Mouse (Mus musculus) kidney, embryonic 14.5 days (tissue): Measurements from ENCODE around the gene Rhoc. TPM values are rescaled to one million over a fixed set of nuclear protein-coding genes. Genes with fewer than 3 reads are reported as not detected.
"Not testable (repeated sequence)": the region's sequence is repeated elsewhere in the genome, so short reads cannot be mapped to it uniquely, and the experiment has no call there.

Source experiments
- ATAC-seq: fragments of 200-750 bp; cut with Nextera tagmentation; 2 replicates; pipeline ENCODE4 v1.8.0; 2017; ENCODE audit warnings: moderate number of reproducible peaks, mild to moderate bottlenecking, moderate TSS enrichment, moderate library complexity; ENCODE audit not compliant: low FRiP score, low TSS enrichment
- H3K27ac ChIP-seq: fragments of 300-500 bp; sonication (generic); 2 replicates; pipeline ENCODE4 v1.5.1; 2014; ENCODE audit warnings: low read depth, mild to moderate bottlenecking, low read length, moderate library complexity, mixed read lengths
- H3K27me3 ChIP-seq: fragments of 300-500 bp; sonication (generic); 2 replicates; pipeline ENCODE4 v1.6.1; 2014; ENCODE audit warnings: mild to moderate bottlenecking, low read length; ENCODE audit not compliant: control insufficient read depth, insufficient read depth
- H3K36me3 ChIP-seq: fragments of 300-500 bp; sonication (generic); 2 replicates; pipeline ENCODE4 v1.6.1; 2014; ENCODE audit warnings: low read length, mixed read lengths; ENCODE audit not compliant: control insufficient read depth, insufficient read depth
- H3K4me1 ChIP-seq: fragments of 300-500 bp; sonication (generic); 2 replicates; pipeline ENCODE4 v1.6.1; 2014; ENCODE audit warnings: low read length, mixed read lengths; ENCODE audit not compliant: control insufficient read depth, insufficient read depth
- H3K4me2 ChIP-seq: fragments of 300-500 bp; sonication (generic); replicated peaks from 2 replicates; pipeline ENCODE4 v1.6.1; 2014; ENCODE audit warnings: low read depth, mild to moderate bottlenecking, low read length
- H3K4me3 ChIP-seq: fragments of 300-500 bp; sonication (generic); 2 replicates; pipeline ENCODE4 v1.5.1; 2014; ENCODE audit warnings: mild to moderate bottlenecking, low read length
- H3K9ac ChIP-seq: fragments of 300-500 bp; sonication (generic); 2 replicates; pipeline ENCODE4 v1.6.1; 2014; ENCODE audit warnings: low read depth, mild to moderate bottlenecking, low read length, moderate library complexity
- H3K9me3 ChIP-seq: fragments of 300-500 bp; sonication (generic); 2 replicates; pipeline ENCODE4 v1.6.1; 2016; ENCODE audit warnings: low read length; ENCODE audit not compliant: control insufficient read depth
- WGBS: fragments of 180-500 bp; shearing (Covaris S2); extraction: QIAGEN DNeasy Blood & Tissue Kit; methylation state at CpG from one replicate; pipeline ENCODE4 v1.1.7; 2014; 5-methylcytosine and 5-hydroxymethylcytosine counted together
- polyA plus RNA-seq: library from polyadenylated mRNA; unstranded; fragments of >200 nt; fragmentation: Nextera tagmentation; extraction: Ambion mirVana; gene quantifications from 2 replicates; pipeline ENCODE4 v1.2.1, GENCODE M21; 2014

Gene Rhoc
- 110 and 127 TPM in 2 replicates for polyA plus RNA-seq

GRCm38 (mm10) chr3:104788075-104788474 is at the start of gene Rhoc:
Gene Rhoc, plus strand, starts transcription at chr3:104788375.
- H3K4me1 ChIP-seq: peaks cover 30% of the 10 kb centered on the region
- no peak for ATAC-seq
- H3K9me3 ChIP-seq: no peaks in the 10 kb centered on the region

GRCm38 (mm10) chr3:104741954-104742353 is 46.2 kb upstream of the Rhoc start:
- no peaks in the 10 kb centered on the region for H3K4me1 ChIP-seq
- H3K9me3 ChIP-seq: no peaks in the 10 kb centered on the region
- H3K4me2 ChIP-seq: no peak overlapping the region
- no peak overlapping the region for H3K4me3 ChIP-seq
- H3K36me3 ChIP-seq: no peaks in the 10 kb centered on the region
- no peaks in the 10 kb centered on the region for H3K27me3 ChIP-seq
- no peak for ATAC-seq
- 92% methylated on average over 3 of the region's 3 CpGs for WGBS
- H3K27ac ChIP-seq: no peak overlapping the region
- H3K9ac ChIP-seq: no peak overlapping the region

More at GRCm38 (mm10) chr3:104788075-104788474, at the start of gene Rhoc:
- H3K36me3 ChIP-seq: peaks cover 17% of the 10 kb centered on the region
- peak within 1 kb of the TSS; percentile 83 for H3K4me2 ChIP-seq
- peak within 1 kb of the TSS; percentile 79 for H3K9ac ChIP-seq
- H3K27me3 ChIP-seq: peaks cover 3% of the 10 kb centered on the region
- peak within 1 kb of the TSS; percentile 53 for H3K4me3 ChIP-seq
- 32% methylated on average over 3 of the region's 3 CpGs for WGBS
- peak within 1 kb of the TSS; percentile 65 for H3K27ac ChIP-seq

- no peak overlapping the region for H3K27ac ChIP-seq
- H3K9me3 ChIP-seq: no peaks in the 10 kb centered on the region
- H3K4me3 ChIP-seq: no peak overlapping the region
- H3K36me3 ChIP-seq: no peaks in the 10 kb centered on the region
- H3K27me3 ChIP-seq: no peaks in the 10 kb centered on the region
- no peak overlapping the region for H3K4me2 ChIP-seq
- 52% methylated on average over 1 of the region's 1 CpGs for WGBS
- H3K9ac ChIP-seq: no peak overlapping the region
- H3K4me1 ChIP-seq: no peaks in the 10 kb centered on the region
- ATAC-seq: no peak
Observed at GRCm38 (mm10) chr3:104743161-104743560, 45.0 kb upstream of the Rhoc start.

- Histone ChIP-seq H3K4me3 (no peak overlapping the region), H3K27ac (no peak overlapping the region), H3K9me3 (no peaks in the 10 kb centered on the region), H3K9ac (no peak overlapping the region), H3K4me1 (no peaks in the 10 kb centered on the region), H3K4me2 (no peak overlapping the region), H3K27me3 (no peaks in the 10 kb centered on the region), H3K36me3 (no peaks in the 10 kb centered on the region)
- 78% methylated on average over 1 of the region's 1 CpGs for WGBS
- no peak for ATAC-seq
Observed at GRCm38 (mm10) chr3:104743864-104744263, 44.3 kb upstream of the Rhoc start.

- H3K27ac ChIP-seq, H3K9me3 ChIP-seq, H3K9ac ChIP-seq, H3K4me3 ChIP-seq, H3K36me3 ChIP-seq, H3K4me1 ChIP-seq, ATAC-seq, H3K27me3 ChIP-seq: not testable (repeated sequence)
- WGBS: 23% methylated on average over 21 of the region's 25 CpGs
- H3K4me2 ChIP-seq: peak overlapping the region; percentile 15; the same call in 1 of the 2 replicates
Observed at GRCm38 (mm10) chr3:104752845-104753244, 35.3 kb upstream of the Rhoc start.

- 2% methylated on average over 27 of the region's 27 CpGs for WGBS
- Histone ChIP-seq H3K9me3 (no peaks in the 10 kb centered on the region), H3K9ac (peak overlapping the region; percentile 56; the same call in 1 of the 2 replicates), H3K4me1 (no peaks in the 10 kb centered on the region), H3K4me2 (peak overlapping the region; percentile 62), H3K27ac (no peak overlapping the region), H3K4me3 (peak overlapping the region; percentile 40), H3K36me3 (no peaks in the 10 kb centered on the region), H3K27me3 (0 out of 2 replicates have a peak, but pooled peaks cover 2% of the 10 kb centered on the region)
- ATAC-seq: peak; percentile 92
Observed at GRCm38 (mm10) chr3:104758406-104758805, 29.8 kb upstream of the Rhoc start.

GRCm38 (mm10) chr3:104758869-104759268 is 29.3 kb upstream of the Rhoc start:
- WGBS: 13% methylated on average over 5 of the region's 5 CpGs
- Histone ChIP-seq H3K27ac (no peak overlapping the region), H3K9me3 (no peaks in the 10 kb centered on the region), H3K4me2 (peak overlapping the region; percentile 62), H3K27me3 (0 out of 2 replicates have a peak, but pooled peaks cover 2% of the 10 kb centered on the region), H3K9ac (peak overlapping the region; percentile 56; the same call in 1 of the 2 replicates), H3K4me1 (no peaks in the 10 kb centered on the region), H3K36me3 (no peaks in the 10 kb centered on the region), H3K4me3 (peak overlapping the region; percentile 40)
- no peak for ATAC-seq

GRCm38 (mm10) chr3:104762103-104762863 is 25.9 kb upstream of the Rhoc start:
- not testable (repeated sequence) for H3K4me2 ChIP-seq, H3K9ac ChIP-seq, ATAC-seq, H3K4me1 ChIP-seq, H3K9me3 ChIP-seq, H3K4me3 ChIP-seq, H3K36me3 ChIP-seq, H3K27ac ChIP-seq, H3K27me3 ChIP-seq
- 32% methylated on average over 19 of the region's 20 CpGs for WGBS

- Histone ChIP-seq H3K27ac (no peak overlapping the region), H3K4me3 (no peak overlapping the region), H3K9ac (no peak overlapping the region), H3K36me3 (no peaks in the 10 kb centered on the region), H3K27me3 (no peaks in the 10 kb centered on the region), H3K4me1 (no peaks in the 10 kb centered on the region), H3K4me2 (no peak overlapping the region), H3K9me3 (no peaks in the 10 kb centered on the region)
- 27% methylated on average over 4 of the region's 4 CpGs for WGBS
- no peak for ATAC-seq
Observed at GRCm38 (mm10) chr3:104765021-104765420, 23.2 kb upstream of the Rhoc start.
